Mouse (Mus musculus): ENCODE data around the gene Mterf1b.
"Not testable (repeated sequence)": the region's sequence is repeated elsewhere in the genome, so short reads cannot be mapped to it uniquely, and the experiment has no call there.

The Mterf1b gene

GRCm38 (mm10) chr5:4191671-4192480, at the start of gene Mterf1b:
Mterf1b (plus strand) TSS chr5:4192367.
- DNase-seq (ENCODE audit: low read depth, low spot score), result not testable (repeated sequence)

GRCm38 (mm10) chr5:4159418-4160071, 32.6 kb upstream of the Mterf1b start:
- DNase-seq (ENCODE audit: low read depth, low spot score), result not testable (repeated sequence)

GRCm38 (mm10) chr5:4161554-4161953, 30.6 kb upstream of the Mterf1b start:
- no peak for DNase-seq (ENCODE audit: low read depth, low spot score)

- no peak for DNase-seq (ENCODE audit: low read depth, low spot score)
Observed at GRCm38 (mm10) chr5:4162461-4162860, 29.7 kb upstream of the Mterf1b start.

GRCm38 (mm10) chr5:4167813-4168529, 24.2 kb upstream of the Mterf1b start:
- DNase-seq (ENCODE audit: low read depth, low spot score), result not testable (repeated sequence)

- not testable (repeated sequence) for DNase-seq (ENCODE audit: low read depth, low spot score)
Observed at GRCm38 (mm10) chr5:4168530-4168926, 23.6 kb upstream of the Mterf1b start.

GRCm38 (mm10) chr5:4176421-4176820, 15.7 kb upstream of the Mterf1b start:
- DNase-seq (ENCODE audit: low read depth, low spot score), result not testable (repeated sequence)

- DNase-seq (ENCODE audit: low read depth, low spot score), result no peak
Observed at GRCm38 (mm10) chr5:4179364-4179763, 12.8 kb upstream of the Mterf1b start.

GRCm38 (mm10) chr5:4186815-4187214, 5.4 kb upstream of the Mterf1b start:
- DNase-seq (ENCODE audit: low read depth, low spot score), result no peak

- not testable (repeated sequence) for DNase-seq (ENCODE audit: low read depth, low spot score)
Observed at GRCm38 (mm10) chr5:4192481-4193246, 497 bp downstream of the Mterf1b start.

GRCm38 (mm10) chr5:4193247-4193628, 1.1 kb downstream of the Mterf1b start:
- no peak for DNase-seq (ENCODE audit: low read depth, low spot score)

GRCm38 (mm10) chr5:4194166-4194565, 2.0 kb downstream of the Mterf1b start:
- peak; percentile 76 for DNase-seq (ENCODE audit: low read depth, low spot score)

GRCm38 (mm10) chr5:4195086-4195485, 2.9 kb downstream of the Mterf1b start:
- no peak for DNase-seq (ENCODE audit: low read depth, low spot score)

- peak; percentile 62 for DNase-seq (ENCODE audit: low read depth, low spot score)
Observed at GRCm38 (mm10) chr5:4201368-4201767, 9.2 kb downstream of the Mterf1b start.

GRCm38 (mm10) chr5:4202276-4202810, 10.2 kb downstream of the Mterf1b start:
- DNase-seq (ENCODE audit: low read depth, low spot score), result not testable (repeated sequence)

- DNase-seq (ENCODE audit: low read depth, low spot score), result not testable (repeated sequence)
Observed at GRCm38 (mm10) chr5:4210082-4210481, 17.9 kb downstream of the Mterf1b start.

- no peak for DNase-seq (ENCODE audit: low read depth, low spot score)
Observed at GRCm38 (mm10) chr5:4221309-4221708, 29.1 kb downstream of the Mterf1b start.

GRCm38 (mm10) chr5:4221981-4222623, 29.9 kb downstream of the Mterf1b start:
- peak; percentile 91 for DNase-seq (ENCODE audit: low read depth, low spot score)

- peak; percentile 35 for DNase-seq (ENCODE audit: low read depth, low spot score)
Observed at GRCm38 (mm10) chr5:4232163-4232562, 40.0 kb downstream of the Mterf1b start.

- DNase-seq (ENCODE audit: low read depth, low spot score), result peak; percentile 71
Observed at GRCm38 (mm10) chr5:4234505-4234904, 42.3 kb downstream of the Mterf1b start.

GRCm38 (mm10) chr5:4240120-4240519, 48.0 kb downstream of the Mterf1b start:
- peak; percentile 63 for DNase-seq (ENCODE audit: low read depth, low spot score)
